Mouse (Mus musculus) kidney, postnatal 0 days (tissue): ENCODE data around the gene Mmel1. TPM values are rescaled to one million over a fixed set of nuclear protein-coding genes. Genes with fewer than 3 reads are reported as not detected.
A peak's percentile ranks its signal among the peaks of the same experiment; 100 is the strongest.

Source experiments
- ATAC-seq: fragments of 200-750 bp; cut with Nextera tagmentation; replicated peaks from 2 replicates; pipeline ENCODE4 v1.8.0; 2017; ENCODE audit warnings: low read depth, moderate number of reproducible peaks, moderate TSS enrichment, moderate library complexity; ENCODE audit not compliant: low FRiP score
- DNase-seq: peaks from one replicate; pipeline ENCODE4 v3.0.0-alpha.2; 2016; ENCODE audit warnings: low spot score
- H3K27ac ChIP-seq: fragments of 300-500 bp; sonication (generic); 2 replicates; pipeline ENCODE4 v1.5.1; 2014; ENCODE audit warnings: mild to moderate bottlenecking
- H3K27me3 ChIP-seq: fragments of 300-500 bp; sonication (generic); 2 replicates; pipeline ENCODE4 v1.6.1; 2014; ENCODE audit warnings: low read length, mixed read lengths; ENCODE audit not compliant: insufficient read depth
- H3K36me3 ChIP-seq: fragments of 300-500 bp; sonication (generic); 2 replicates; pipeline ENCODE4 v1.6.1; 2014; ENCODE audit warnings: low read length, mixed read lengths; ENCODE audit not compliant: insufficient read depth
- H3K4me1 ChIP-seq: fragments of 300-500 bp; sonication (generic); replicated peaks from 2 replicates; pipeline ENCODE4 v1.6.1; 2014; ENCODE audit warnings: antibody characterized with exemption, low read length, mixed read lengths; ENCODE audit not compliant: insufficient read depth
- H3K4me2 ChIP-seq: fragments of 300-500 bp; sonication (generic); 2 replicates; pipeline ENCODE4 v1.6.1; 2014; ENCODE audit warnings: mild to moderate bottlenecking, low read length, moderate library complexity, mixed read lengths
- H3K4me3 ChIP-seq: fragments of 300-500 bp; sonication (generic); replicated peaks from 2 replicates; pipeline ENCODE4 v1.5.1; 2014; ENCODE audit warnings: low read depth, low read length
- H3K9ac ChIP-seq: fragments of 300-500 bp; sonication (generic); 2 replicates; pipeline ENCODE4 v1.6.1; 2014; ENCODE audit warnings: low read depth, low read length
- H3K9me3 ChIP-seq: fragments of 300-500 bp; sonication (generic); replicated peaks from 2 replicates; pipeline ENCODE4 v1.6.1; 2016; ENCODE audit warnings: low read length, inconsistent platforms, mixed read lengths
- CTCF ChIP-seq: IDR thresholded peaks from 2 replicates; pipeline ENCODE4 v1.5.1; 2016; ENCODE audit warnings: antibody characterized with exemption, low read depth, mild to moderate bottlenecking, moderate library complexity
- WGBS: fragments of 180-500 bp; shearing (Covaris S2); extraction: QIAGEN DNeasy Blood & Tissue Kit; methylation state at CpG from one replicate; pipeline ENCODE4 v1.1.7; 2014; 5-methylcytosine and 5-hydroxymethylcytosine counted together
- polyA plus RNA-seq: library from polyadenylated mRNA; unstranded; fragments of >200 nt; fragmentation: Nextera tagmentation; extraction: Ambion mirVana; gene quantifications from 2 replicates; pipeline ENCODE4 v1.2.1, GENCODE M21; 2015

Mmel1 gene
- polyA plus RNA-seq, 1 experiment from 2014 or later: not detected

DNA sequence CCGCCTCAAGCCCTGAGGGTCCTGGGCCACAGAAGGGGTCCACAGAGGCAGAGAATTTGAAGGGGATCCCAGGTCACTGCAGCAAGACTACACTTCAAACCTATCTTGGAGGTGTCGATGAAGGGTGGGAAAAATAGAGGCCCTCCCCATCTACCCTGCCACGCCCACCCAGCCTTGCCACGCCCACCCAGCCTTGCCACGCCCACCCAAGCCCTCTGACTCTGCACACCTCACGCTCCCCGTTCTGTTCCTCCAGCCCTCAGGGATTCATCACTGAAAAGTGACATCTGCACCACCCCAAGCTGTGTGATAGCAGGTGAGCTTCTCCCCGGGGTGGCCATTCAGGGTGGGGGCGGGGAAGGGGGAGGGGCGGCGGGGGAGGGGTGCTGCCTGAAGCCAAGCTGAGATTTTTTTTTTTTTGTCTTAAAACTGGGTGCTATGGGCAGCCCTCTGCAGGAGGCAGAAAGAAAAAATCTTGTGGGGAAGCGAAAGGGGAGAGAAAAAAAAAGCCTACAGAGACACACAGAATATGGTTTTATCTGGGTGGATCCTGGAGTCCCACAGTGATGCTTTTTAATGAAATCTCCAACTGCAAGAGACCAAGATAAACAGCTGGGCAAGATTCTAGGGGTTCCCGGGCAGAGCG lies 12.8 kb downstream of the Mmel1 start:
- Histone ChIP-seq H3K36me3 (no peaks in the 10 kb centered on the region), H3K4me2 (no peak overlapping the region), H3K9ac (no peak overlapping the region), H3K4me1 (peaks cover 4% of the 10 kb centered on the region; the same call in 1 of the 2 replicates), H3K27me3 (no peaks in the 10 kb centered on the region), H3K9me3 (no peaks in the 10 kb centered on the region), H3K27ac (no peak overlapping the region), H3K4me3 (no peak overlapping the region)
- 19% methylated on average over 13 of the region's 14 CpGs for WGBS
- ATAC-seq: no peak
- no peak for DNase-seq
- no peak for TF ChIP-seq CTCF

DNA sequence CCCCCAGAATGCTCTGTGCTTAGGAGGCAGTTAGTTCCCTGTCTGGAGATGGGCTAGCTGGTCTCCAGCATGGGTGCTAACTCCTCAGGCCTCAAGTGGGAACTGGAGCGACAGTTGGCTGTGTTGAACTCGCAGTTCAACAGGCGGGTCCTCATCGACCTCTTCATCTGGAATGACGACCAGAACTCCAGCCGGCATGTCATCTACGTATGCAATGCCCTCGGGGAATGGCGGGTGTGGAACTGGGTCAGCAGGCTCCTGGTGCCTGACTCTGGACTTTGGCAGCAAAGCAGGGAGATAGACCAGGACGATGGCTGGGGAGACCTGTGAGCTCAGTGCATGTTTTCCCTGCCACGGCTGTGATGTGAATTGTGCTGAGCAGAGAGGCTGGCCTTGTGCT lies 16.0 kb downstream of the Mmel1 start:
- Histone ChIP-seq H3K4me2 (no peak overlapping the region), H3K9ac (no peak overlapping the region), H3K4me1 (no peaks in the 10 kb centered on the region), H3K4me3 (no peak overlapping the region), H3K9me3 (no peaks in the 10 kb centered on the region), H3K27ac (no peak overlapping the region), H3K27me3 (no peaks in the 10 kb centered on the region), H3K36me3 (no peaks in the 10 kb centered on the region)
- DNase-seq (no peak), ATAC-seq (no peak)
- no peak for TF ChIP-seq CTCF
- 86% methylated on average over 11 of the region's 11 CpGs for WGBS

GRCm38 (mm10) chr4:154886876-154887592 lies 17.6 kb downstream of the Mmel1 start:
- no peak overlapping the region for H3K4me2 ChIP-seq
- no peak for TF ChIP-seq CTCF
- no peak overlapping the region for H3K9ac ChIP-seq
- no peaks in the 10 kb centered on the region for H3K27me3 ChIP-seq
- no peaks in the 10 kb centered on the region for H3K9me3 ChIP-seq
- H3K4me3 ChIP-seq: no peak overlapping the region
- no peaks in the 10 kb centered on the region for H3K36me3 ChIP-seq
- 56% methylated on average over 13 of the region's 13 CpGs for WGBS
- DNase-seq (peak; percentile 25), ATAC-seq (no peak)
- no peak overlapping the region for H3K27ac ChIP-seq
- H3K4me1 ChIP-seq: no peaks in the 10 kb centered on the region

GRCm38 (mm10) chr4:154887593-154888250 lies 18.3 kb downstream of the Mmel1 start:
- no peaks in the 10 kb centered on the region for H3K4me1 ChIP-seq
- H3K4me3 ChIP-seq: no peak overlapping the region
- H3K4me2 ChIP-seq: no peak overlapping the region
- H3K27me3 ChIP-seq: no peaks in the 10 kb centered on the region
- no peaks in the 10 kb centered on the region for H3K9me3 ChIP-seq
- no peaks in the 10 kb centered on the region for H3K36me3 ChIP-seq
- DNase-seq (no peak), ATAC-seq (no peak; the same call in 1 of the 2 replicates)
- no peak overlapping the region for H3K9ac ChIP-seq
- H3K27ac ChIP-seq: no peak overlapping the region
- 65% methylated on average over 15 of the region's 15 CpGs for WGBS
- TF ChIP-seq CTCF: no peak

DNA sequence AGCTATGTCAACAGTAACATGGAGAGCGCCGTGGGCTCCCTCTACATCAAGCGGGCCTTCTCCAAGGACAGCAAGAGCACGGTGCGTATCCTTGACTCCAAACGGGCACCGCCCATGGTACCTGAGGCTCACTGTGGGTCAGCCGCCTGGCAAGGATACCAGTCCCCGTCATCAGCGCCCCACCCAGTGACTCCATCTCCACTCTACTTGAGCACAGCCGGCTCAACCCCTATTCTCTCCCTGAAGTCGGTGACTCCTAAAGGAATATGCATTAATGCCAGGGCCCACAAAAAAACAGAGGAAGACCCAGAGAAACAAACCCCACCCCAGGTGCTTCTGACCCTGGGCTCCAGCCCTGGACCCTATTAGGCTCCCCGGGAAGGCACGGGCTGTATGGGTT lies 21.5 kb downstream of the Mmel1 start:
- no peak for TF ChIP-seq CTCF
- DNase-seq: no peak
- no peak for ATAC-seq
- H3K4me3 ChIP-seq: no peak overlapping the region
- H3K4me1 ChIP-seq: no peaks in the 10 kb centered on the region
- 86% methylated on average over 14 of the region's 14 CpGs for WGBS
- no peaks in the 10 kb centered on the region for H3K9me3 ChIP-seq
- H3K36me3 ChIP-seq: no peaks in the 10 kb centered on the region
- H3K4me2 ChIP-seq: no peak overlapping the region
- no peak overlapping the region for H3K27ac ChIP-seq
- H3K27me3 ChIP-seq: no peaks in the 10 kb centered on the region
- no peak overlapping the region for H3K9ac ChIP-seq

DNA sequence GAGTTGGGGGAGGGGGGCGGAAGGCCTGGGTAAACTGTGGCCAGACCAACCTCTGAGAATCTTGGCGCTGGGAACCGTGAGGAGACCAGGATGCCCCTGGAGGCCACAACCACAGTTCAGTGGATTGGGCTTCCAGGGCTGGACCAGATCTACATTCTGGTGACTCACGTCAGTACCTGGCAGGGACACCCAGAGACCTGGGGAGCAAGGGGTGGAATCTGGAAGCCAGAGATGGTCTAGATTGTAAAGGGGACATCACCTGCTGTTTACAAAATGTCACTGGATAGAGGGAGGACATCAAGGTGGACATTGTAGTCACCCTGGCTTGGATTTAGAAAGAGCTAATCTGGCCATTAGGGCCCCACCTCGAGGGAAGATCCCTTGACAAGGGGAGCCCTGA lies 26.2 kb downstream of the Mmel1 start:
- Histone ChIP-seq H3K4me2 (no peak overlapping the region), H3K4me1 (peaks cover 12% of the 10 kb centered on the region), H3K36me3 (no peaks in the 10 kb centered on the region), H3K4me3 (no peak overlapping the region), H3K9me3 (no peaks in the 10 kb centered on the region), H3K27me3 (no peaks in the 10 kb centered on the region), H3K27ac (no peak overlapping the region), H3K9ac (no peak overlapping the region)
- no peak for TF ChIP-seq CTCF
- WGBS: 82% methylated on average over 5 of the region's 5 CpGs
- no peak for ATAC-seq
- no peak for DNase-seq
